Mouse (Mus musculus): ENCODE results near the gene Gm17728.

DNA sequence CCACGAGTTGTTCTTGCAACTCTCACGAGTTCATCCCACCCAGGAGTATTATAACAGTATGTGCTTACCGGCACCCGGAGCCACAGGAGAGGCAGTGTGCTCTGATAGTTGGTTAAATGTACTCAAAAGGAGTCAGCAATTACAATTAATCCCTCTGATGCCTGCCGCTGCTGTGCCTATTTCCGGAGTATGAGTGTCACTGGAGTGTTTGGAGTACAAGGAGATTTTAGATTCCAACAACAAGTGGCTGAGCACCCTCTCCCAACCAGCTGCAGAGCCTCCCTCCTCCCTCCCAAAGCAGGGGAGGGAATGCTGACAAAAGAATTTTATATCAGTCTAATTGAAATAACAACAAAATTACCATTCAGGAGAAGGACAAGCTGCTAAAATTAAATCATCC is 14.2 kb upstream of the Gm17728 start:
- no peak for TF ChIP-seq CTCF (IDR thresholded peaks at IDR 0.05; ENCODE audit: insufficient read depth, low read length)
- TF ChIP-seq POLR2A (IDR thresholded peaks at IDR 0.05; ENCODE audit: borderline replicate concordance, extremely low read depth, low read depth, low read length), result no peak

Measured in lung, adult 2 months (tissue).